Mouse (Mus musculus): ENCODE measurements around the gene Aqp6.

The Aqp6 gene

DNA sequence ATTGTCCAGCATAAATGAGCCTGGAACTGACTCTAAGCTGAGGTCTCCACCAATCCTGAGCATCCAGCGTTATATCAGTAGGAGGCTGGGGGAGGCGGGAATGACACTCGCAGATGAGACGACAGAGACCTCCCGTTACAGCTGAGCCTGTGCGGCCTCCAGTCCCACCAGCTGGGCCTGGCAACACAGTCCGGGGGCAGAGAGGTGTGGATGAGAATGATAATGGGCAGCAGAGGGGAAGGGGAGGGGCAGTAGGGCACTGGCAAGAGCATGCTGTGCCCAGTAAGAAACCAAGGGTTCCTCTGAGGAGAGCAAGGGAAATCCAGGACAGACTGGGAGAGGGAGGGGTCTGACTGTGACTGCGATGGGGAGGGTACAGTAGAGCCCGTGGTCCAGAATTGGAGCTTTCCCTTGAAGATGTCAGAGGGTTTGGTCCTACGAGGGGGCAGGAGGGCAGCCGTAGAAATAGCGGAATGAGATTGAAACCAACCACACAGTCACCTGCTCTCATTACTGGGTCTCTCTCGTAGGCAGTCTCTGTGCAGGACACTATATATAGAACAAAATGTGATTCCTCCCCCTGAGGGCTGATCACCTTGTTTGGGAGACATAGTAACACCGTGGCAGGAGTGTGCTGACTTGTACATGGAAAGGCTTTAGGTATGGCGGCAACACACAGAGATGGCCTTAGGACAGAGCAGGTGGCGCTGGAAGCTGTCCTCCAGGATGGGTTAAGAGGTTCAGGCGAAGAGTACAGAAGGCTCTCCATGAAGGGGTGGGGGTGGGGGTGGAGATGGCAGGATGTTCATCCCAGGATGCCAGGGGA lies 1.7 kb upstream of the Aqp6 start:
- no peak for DNase-seq

DNA sequence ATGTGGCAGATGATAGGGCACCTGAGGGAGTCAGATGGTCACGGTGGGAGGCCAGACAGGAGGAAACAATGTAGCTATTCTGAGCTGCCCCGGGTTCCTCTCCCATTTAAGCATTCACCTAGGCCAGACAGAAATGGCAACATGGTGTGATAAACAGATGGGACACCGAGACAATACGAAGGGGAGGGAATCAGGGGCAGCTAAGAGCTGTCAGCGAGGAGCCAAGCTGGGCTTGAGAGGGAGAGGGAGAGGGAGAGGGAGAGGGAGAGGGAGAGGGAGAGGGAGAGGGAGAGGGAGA lies 572 bp downstream of the Aqp6 start:
- no peak for DNase-seq

DNA sequence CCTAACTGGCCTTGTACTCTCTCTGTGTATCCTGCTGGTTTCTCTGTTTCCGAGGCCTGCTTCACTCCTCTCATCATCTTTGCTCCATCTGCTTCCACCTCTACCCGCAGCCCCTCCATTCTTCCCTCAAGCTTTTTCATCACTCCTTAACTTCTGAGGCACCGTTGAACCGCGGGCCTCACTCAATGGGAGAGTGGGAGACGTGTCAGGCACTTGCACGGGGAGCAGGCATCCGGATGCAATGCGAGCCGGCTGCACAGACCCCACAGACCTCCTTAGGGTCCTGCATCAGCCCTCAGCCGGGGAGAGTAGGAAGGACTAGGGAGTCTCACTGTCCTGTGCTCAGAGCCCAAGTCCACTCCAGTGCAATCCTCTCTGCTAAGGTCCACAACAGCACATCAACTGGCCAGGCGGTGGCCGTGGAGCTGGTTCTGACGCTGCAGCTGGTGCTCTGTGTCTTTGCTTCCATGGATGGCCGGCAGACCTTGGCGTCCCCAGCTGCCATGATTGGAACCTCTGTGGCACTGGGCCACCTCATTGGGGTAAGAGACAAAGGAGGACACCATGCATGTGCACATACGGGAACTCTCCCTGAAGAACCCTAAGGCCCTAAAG lies 1.1 kb downstream of the Aqp6 start:
- DNase-seq = no peak

DNA sequence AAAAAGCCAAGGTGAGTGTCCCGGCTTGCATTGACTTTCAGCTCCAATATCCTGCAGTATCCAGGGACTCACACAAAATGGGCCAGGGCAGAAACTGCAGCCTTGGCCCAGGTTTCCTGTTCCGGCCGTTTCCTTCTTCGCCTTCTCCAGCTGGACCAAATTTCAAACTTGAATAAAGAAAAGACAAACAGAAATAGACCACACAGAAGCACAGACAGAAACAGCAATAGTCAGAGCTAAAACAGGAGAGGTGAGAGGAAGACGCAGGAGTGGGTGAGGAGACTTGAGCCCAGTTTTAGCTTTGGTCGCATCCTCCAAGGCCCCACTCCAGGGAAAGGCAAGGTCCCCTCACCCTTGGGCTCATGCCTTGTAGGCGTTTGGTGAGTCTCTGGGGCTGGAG lies 2.0 kb downstream of the Aqp6 start:
- no peak for DNase-seq

DNA sequence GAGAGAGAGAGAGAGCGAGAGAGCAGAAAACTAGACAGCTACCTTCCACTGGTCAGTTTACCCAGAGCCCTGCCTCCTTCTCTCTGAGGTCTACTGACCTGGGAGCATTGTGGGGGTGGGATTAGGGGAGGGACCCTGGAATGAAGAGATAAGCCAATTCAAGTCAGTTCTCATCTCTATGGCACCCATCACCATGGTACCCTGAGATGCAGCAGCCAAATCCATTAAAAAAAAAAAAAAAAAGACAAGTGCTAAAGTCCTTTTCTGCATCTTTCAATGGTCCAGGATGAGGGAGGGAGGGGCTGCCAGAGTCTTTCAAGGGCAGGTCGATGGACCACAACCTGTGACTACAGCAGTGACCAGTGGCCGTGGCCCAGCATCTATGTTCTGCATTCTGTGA lies 4.4 kb downstream of the Aqp6 start:
- no peak for DNase-seq

DNA sequence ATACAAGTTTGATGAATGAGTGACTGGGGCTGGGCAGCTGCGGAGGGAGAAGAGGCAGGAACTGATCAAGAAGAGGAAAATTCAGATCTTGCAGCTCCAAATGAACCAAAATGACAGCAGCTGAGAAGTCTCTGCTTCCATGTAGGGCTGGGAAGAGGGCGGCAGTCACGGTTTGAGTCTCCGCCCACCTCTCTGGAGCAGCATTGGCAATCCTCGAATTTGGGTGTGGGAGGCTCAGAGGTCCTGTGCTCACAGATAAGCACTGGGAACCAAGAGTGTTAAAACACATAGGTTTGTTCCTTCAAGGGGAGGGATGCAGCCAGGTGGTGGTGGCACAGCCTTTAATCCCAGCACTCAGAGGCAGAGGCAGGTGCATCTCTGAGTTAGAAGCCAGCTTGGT lies 5.3 kb downstream of the Aqp6 start:
- DNase-seq = no peak

DNA sequence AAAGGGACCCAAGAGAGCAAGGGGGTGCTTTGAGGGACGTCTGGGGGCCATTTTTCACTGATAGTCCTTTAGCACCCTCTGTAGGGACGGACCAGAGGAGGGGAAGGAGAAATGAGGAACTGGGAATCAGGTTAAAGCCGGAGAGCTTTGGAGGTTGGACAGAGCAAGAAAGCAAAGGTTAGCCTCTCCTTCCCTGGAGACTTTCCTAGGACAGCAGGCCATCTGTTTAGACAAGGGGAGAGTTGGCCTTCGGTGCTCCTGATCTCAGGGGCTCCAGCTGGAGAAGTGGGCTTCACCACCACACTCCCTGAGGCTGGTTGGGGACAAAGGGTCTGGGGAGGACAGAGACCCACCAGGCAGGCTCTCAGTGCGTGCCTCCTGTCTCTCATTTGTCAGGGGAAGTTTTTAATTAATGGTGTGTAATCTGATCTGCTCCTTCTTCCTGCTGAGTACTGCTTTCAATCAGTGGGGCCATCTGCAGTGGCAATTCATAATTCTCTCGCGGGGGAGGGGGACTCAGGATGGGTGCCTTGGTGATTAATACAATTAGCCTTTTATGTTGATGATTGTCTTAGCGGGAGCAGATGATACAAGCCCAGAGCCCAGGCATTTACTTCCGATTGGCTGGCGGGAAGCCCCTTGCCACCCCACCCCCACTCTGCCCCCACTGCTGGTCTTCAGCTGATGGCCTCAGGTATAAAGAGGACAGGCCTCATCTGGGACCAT lies 6.4 kb downstream of the Aqp6 start:
- DNase-seq = no peak

DNA sequence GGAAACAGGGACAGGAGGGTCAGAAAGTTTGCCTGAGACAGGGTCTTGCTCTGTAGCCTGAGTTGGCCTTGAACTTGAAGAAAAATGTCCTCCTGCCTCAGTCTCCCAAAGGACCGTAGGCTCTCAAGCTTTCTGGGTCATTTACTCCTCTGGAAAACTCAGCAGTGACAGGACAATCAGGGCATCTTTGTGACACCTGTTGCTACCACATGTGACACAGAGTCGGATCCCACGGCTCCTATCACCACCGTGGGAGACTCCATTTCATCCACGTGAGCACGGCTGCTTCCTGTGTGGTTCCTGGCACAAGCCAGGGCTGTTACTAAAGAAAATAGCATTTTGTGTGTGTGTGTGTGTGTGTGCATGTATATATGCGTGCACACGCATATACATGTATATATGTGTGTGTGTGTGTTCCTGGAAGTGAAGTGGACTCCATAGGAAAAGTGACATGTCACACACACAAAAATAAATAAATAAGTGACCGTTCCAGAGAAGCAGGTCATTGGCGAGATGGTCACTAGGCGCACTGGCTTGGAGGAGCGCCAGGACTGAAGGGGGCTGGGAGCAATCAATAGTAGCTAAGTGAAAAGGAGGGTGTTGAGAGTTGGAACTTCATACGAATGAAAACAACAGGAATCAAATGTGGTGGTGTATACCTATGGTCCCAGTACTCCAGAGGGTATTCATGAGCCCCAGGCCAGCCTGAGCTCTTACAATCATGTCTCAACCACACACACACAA lies 7.4 kb downstream of the Aqp6 start:
- no peak for DNase-seq

DNA sequence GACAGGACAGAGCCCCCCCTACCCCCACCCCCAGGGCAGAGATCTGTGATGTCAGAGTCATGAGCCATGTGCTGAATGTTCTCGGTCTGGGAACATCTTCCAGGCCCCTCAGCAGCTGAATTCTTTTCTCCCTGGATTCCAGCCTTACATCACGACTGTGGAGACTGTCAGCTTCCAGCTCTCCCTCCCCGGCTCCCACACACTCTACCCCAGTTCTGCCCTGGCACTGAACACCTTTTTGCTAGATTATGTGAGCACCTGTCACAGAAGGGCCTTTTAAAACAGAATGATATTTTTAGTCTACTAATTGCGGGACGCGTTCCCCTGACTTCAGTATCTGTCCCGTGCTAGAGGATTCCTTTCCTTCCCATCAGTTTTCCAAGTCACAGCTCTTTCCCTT lies 10.4 kb downstream of the Aqp6 start:
- DNase-seq = no peak

DNA sequence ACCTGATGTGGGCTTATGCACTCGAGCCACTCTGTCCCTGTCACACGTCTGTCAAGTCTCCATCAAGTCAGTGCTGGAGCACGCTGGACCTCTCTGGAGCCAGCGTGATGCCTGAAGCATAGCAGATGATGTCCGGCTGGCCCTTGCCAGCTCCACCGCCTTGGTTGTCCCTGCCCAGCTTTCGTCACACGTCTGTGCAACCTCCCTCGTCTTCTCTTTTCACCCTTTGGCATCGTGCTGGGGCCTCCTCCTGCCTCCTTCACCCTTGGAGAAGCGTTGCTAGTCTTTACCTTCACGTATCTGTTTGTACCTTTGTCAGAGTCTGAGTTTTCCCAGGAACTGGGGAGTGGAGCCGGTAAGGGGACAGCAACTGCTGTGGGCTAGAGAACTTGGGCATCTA lies 13.1 kb downstream of the Aqp6 start:
- DNase-seq = no peak

DNA sequence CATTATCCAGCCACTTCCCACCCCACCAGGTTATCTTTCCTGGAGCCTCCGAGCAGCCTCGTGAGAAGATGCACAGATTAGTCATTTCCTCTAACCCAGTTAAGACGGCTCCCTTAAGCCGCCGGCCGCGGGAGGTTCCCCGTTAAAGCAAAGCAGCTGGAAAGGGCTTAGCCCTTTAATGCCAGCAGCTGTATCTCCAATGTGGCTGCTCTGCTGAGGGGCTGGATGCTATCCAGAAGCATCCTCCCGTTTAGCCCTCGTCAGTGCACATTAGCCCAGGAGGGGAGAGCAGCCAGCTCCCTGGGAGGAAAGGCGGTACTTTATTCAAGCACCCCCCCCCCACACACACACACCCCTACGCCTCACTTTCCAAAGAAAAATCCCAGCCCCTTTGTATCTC lies 13.6 kb downstream of the Aqp6 start:
- no peak for DNase-seq

DNA sequence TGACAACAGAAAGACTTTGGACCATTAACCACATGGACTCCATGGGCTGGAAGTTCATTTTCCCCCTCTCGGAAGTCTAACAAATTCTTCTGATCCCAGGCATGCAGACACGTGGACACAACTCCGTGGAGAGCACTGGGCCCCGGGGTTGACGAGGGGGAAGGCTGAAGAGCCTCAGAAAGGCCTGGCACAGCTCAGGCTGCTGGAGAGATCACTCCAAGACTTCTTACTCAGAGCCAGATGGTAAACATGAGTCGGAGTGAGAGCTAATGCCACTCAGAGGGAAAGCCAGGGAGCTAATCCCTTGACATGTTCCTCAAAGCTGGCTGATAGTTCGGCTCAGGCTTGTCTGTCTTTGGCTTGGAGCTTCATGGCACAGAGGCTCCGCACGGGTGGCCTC lies 14.0 kb downstream of the Aqp6 start:
- no peak for DNase-seq

DNA sequence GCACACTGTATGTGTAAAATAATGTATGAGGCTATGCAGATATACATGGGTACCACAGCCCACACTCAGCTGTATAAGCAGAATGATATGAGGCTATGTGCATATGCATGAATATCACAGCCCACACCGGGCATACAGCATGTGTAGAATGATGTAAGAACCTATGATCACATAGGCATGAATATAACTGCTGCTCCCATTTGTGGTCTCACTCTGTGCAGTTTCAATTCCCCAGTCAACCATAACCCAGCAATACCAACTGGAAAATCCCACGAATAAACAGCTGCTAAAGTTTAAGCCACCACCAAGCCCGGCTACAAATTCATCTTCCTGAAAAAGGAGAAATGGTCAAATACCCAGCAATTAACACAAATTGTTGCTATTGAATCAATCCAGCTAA lies 17.4 kb downstream of the Aqp6 start:
- DNase-seq = no peak

DNA sequence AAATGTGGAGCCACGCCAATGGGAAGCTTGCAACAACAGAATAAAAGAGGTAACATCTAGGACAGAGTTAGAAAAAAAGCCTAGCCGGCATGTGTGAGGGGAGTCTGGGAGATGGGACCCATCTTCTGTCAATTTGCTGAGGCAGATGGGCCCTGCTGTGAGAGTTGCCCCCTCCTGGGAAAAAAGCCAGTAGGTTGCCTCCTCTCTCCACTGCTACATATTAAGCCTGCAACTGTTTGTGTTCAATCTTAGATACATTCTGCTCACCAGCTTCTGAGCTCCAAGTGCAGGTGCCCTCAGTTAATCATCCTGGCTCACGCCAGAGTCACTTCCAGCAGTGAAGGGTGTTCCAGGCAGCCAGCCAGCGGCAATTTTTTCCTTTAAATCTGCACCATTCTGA lies 18.6 kb downstream of the Aqp6 start:
- no peak for DNase-seq

DNA sequence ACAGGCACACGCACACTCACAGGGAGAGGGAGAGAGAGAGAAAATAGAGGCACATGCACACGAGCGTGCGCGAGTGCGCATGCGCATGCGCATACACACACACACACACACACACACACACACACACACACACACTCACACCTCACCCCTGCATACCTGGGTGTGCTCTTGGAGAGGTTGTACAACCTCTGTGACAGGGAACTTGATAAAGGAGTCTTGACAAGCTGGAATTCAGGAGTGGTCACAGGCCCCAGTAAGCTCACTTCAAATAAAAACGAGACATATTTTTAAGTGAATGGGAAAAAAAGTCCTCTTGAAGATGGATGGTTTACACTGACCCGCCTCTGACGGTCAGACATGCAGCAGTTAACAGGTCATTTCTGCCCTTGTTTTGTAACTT lies 20.9 kb downstream of the Aqp6 start:
- no peak for DNase-seq

DNA sequence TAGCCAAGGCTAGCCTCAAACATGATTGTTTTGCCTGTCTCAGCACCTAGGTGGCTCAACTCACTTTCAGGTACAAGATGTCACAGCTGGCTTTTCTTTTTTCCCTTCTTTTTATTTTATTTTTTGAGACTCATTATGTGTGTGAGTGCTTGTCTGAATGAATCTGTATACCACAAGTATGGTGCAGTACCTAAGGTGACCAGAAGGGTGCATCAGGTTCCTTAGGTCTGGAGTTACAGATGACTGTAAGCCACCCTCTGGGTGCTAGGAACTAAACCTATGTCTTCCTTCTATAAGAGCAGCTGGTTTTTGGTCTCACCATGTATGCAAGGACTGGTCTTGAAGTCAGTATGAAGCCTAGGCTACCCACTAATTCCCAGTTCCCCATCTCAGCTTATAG lies 30.4 kb downstream of the Aqp6 start:
- DNase-seq = no peak

DNA sequence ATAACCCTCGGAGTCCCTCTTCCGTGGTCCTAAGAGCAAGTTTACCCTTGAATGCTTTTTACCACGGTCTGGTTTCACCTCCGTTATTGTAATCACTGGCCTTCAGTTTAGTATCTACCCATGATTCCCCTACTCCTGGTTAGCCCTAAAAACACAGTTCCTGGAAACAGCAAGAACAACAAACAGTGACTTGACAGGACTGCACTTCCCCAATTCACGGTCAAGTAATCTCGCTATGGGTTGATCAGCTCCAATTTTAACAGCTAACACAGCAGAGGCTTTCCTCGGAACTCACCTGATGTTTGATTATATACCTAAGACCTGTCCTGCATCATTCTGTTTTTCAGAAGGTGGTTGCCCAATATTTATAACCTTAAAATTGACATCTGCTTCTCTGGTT lies 33.5 kb downstream of the Aqp6 start:
- DNase-seq = no peak

DNA sequence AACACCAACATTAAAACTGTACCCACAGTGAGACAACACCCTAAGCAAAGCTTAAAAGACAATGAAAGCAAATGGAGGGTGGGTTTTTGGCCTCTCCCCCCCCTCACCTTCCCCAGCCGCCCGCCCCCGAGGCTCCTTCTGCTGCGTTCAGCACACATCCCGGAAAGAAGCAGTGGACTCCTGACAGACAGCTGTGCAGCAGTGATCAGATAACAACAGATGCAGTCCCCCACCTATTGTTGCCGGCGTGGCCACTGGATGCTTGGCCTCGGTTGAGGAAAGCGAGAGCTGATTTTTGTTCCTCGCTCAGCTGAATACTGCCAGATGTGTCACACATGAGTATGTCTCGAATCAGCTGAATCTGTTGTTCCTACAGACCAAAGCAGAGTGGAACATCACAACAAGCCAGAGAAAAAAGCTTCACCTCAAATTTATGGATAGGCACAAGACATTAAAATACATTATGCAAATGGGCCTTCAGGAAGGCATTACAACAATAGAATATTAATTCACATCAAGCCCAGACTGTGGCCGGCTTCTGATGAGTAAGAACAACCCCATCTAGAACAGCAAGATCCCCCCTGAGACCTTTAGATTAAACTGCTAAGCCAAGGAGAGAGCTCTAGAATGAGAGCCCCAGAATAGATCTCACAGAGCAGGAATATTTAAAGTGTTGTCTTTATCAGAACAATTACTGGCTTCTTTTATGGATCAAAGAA lies 36.4 kb downstream of the Aqp6 start:
- DNase-seq = no peak

DNA sequence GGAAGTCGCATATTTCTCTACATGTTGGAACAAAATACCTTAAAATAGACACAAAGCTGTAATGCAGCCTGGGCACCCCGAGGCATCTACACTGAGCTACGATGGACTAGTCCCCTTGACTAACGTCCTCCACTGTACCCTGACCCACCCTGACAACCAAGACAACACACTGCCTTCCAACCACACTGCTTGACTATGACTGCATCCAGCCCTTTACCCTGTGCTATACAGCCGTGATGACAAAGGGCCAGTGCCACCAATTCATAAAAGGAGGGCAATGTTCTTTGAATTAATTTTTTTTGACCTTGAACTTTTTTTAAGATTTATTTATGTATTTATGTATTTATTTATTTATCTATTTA lies 36.9 kb downstream of the Aqp6 start:
- no peak for DNase-seq

DNA sequence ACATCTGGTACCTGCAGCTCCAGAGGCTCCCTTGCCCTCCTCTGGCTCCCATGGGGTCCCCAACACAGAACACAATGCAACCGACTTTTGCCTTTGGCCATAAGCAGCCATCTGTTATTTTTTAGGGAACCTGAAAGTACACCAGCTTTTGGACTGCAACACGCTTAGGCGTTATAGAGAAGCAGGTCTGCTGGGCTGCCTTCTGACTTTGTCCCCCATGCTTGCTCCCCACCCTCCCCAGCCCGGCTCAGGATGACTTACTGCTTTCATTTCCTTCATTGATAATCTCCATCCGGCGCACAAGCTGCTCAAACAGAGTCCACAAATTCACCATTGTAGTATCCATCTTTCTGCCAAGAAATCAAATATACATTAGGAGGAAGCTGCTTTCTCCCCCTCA lies 41.4 kb downstream of the Aqp6 start:
- no peak for DNase-seq

DNA sequence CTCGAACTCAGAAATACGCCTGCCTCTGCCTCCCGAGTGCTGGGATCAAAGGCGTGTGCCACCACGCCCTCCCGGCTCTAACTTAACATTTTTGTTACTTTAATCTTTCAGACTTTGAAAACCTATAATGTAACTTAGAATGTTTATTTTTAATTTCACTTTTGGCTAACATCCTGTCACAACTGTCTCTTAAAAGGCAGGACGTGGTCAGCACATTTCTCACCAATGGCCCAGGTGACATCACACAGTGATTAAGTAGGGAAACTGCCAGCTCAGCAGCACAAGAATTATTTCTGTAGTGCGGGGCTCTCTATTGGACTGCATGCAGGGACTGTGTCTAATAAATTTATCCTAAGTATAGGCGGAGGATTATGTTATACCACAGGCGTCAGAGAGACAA lies 42.6 kb downstream of the Aqp6 start:
- no peak for DNase-seq

DNA sequence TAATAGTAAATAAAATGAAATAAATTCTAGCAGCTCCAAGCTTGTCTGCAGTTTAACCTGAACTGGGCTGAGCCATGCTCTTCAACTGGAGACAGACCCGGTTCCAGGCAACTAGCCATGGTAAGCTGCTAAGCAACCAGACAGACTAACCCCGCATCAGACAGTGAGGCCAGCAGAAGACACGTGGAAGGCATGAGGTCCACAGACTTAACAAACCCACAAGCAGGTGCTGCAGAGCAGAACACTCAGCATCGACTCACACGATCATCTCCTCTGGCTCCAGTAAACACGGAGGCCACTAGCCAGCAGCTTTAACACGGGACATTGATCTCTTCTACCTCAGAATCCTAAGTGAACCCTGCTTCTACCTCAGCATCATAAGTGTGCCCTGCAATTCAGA lies 43.6 kb downstream of the Aqp6 start:
- peak in 1 of 2 experiments; percentile 49 for DNase-seq

DNA sequence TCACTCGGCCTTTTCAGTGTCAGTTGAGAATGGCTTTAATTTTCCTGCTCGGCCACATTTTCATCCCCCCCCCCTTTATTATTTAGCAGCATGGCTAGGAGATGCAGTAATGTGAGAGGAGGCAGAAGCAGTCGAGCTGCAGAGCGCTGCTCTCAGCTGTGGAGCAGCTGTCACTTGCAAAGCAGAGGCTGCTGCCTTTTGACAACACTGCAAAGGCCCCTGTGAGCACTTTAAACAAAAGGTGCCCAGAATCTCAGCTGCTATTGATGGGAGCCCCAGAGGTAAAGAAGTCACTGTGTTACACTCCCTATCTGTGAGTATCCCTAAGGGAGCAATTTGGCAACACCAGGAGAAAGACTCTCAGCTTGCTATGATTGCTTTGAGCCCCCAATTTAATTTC lies 47.1 kb downstream of the Aqp6 start:
- no peak for DNase-seq

Data from kidney, postnatal 25 days (tissue).